8 mouse cellular contexts compared by ENCODE assay signal in genomic region chr1:91321760-91322438, GRCm38 (mm10). TPM values are rescaled to one million over a fixed set of nuclear protein-coding genes. Genes with fewer than 3 reads are reported as not detected.
DNase-seq lines count a peak whose midpoint lies in the region; ATAC-seq lines count a peak whose summit lies in the region.

Espnl (plus strand) TSS chr1:91322075.

- intact Hi-C loops in heart, postnatal 14 days (cut with DNase I), result no loop called here

- DNase-seq in heart, adult 18-20 months, result peak; percentile 23 to 37
- no peak for DNase-seq in heart, adult 8-10 months (ENCODE audit: low spot score)
- DNase-seq in cerebellum, postnatal 14 days, result peak; percentile 53 to 56
- peak; percentile 21 to 40 for DNase-seq in heart, postnatal 14 days
- DNase-seq in right cerebral cortex, adult 18-20 months, result no peak
- DNase-seq in lung, postnatal 10 days, result no peak
- DNase-seq in retina, embryonic 14.5 days (ENCODE audit: low spot score), result no peak

- peak; percentile 33; the same call in 1 of the 2 replicates for ATAC-seq in megakaryocyte, adult 5-6 weeks (ENCODE audit: poor library complexity, severe bottlenecking)

RNA-seq across cellular contexts. Expression of gene Espnl, which starts in this region (rescaled TPM):
- not detected for total RNA-seq in heart, adult 18-20 months (2021)
- total RNA-seq in heart, adult 8-10 months (2022), result not detected
- not detected for total RNA-seq in heart, postnatal 14 days (2021)
- total RNA-seq in megakaryocyte, adult 5-6 weeks (2015), result not detected in 2 replicates
- total RNA-seq in megakaryocyte, adult 5-6 weeks (2017), result not detected in 2 replicates

Comparison
In these comparisons a context has a peak if more than half of its experiments do, and no peak if none do; other contexts are left out.
1. Peak in DNase-seq in heart, adult 18-20 months; RNA of the gene not detected or under 1 TPM.
2. Peak in DNase-seq in heart, postnatal 14 days; RNA of the gene not detected or under 1 TPM.
3. Peak in ATAC-seq in megakaryocyte, adult 5-6 weeks; RNA of the gene not detected or under 1 TPM.
4. DNase-seq: peak in cerebellum, postnatal 14 days (2 of 2); none in heart, adult 8-10 months (single experiment), right cerebral cortex, adult 18-20 months (single experiment), lung, postnatal 10 days (single experiment) and retina, embryonic 14.5 days (single experiment).